Mouse (Mus musculus): ENCODE results near the gene Acly. TPM values are rescaled to one million over a fixed set of nuclear protein-coding genes. Genes with fewer than 3 reads are reported as not detected.

The Acly gene
- polyA plus RNA-seq, 1 experiment from 2014 or later = 228 TPM

- Histone ChIP-seq H3K4me3 (no peak overlapping the region), H3K27ac (replicated peaks) (no peak overlapping the region), H3K36me3 (peaks cover 19% of the 10 kb centered on the region), H3K4me2 (no peak overlapping the region), H3K9me3 (no peaks in the 10 kb centered on the region), H3K27me3 (no peaks in the 10 kb centered on the region), H3K9ac (no peak overlapping the region), H3K4me1 (replicated peaks) (peaks cover 16% of the 10 kb centered on the region)
- ATAC-seq (ENCODE audit: low FRiP score, low read depth) = no peak
- WGBS = 100% methylated on average over 1 of the region's 1 CpGs
Observed at GRCm38 (mm10) chr11:100465229-100465792, 62.5 kb downstream of the Acly start.

GRCm38 (mm10) chr11:100462699-100463098 is 65.1 kb downstream of the Acly start:
- H3K9me3 ChIP-seq = no peaks in the 10 kb centered on the region
- WGBS = 89% methylated on average over 10 of the region's 10 CpGs
- no peak overlapping the region for H3K27ac ChIP-seq (replicated peaks)
- H3K9ac ChIP-seq = no peak overlapping the region
- H3K4me3 ChIP-seq = no peak overlapping the region
- H3K4me2 ChIP-seq = no peak overlapping the region
- H3K36me3 ChIP-seq = peaks cover 30% of the 10 kb centered on the region
- no peaks in the 10 kb centered on the region for H3K4me1 ChIP-seq (replicated peaks)
- no peaks in the 10 kb centered on the region for H3K27me3 ChIP-seq
- ATAC-seq (ENCODE audit: low FRiP score, low read depth) = no peak

GRCm38 (mm10) chr11:100457711-100458110 is 70.1 kb downstream of the Acly start:
- no peaks in the 10 kb centered on the region for H3K9me3 ChIP-seq
- H3K27me3 ChIP-seq = no peaks in the 10 kb centered on the region
- H3K27ac ChIP-seq (replicated peaks) = no peak overlapping the region
- ATAC-seq (ENCODE audit: low FRiP score, low read depth) = no peak
- no peak overlapping the region for H3K4me2 ChIP-seq
- no peak overlapping the region for H3K4me3 ChIP-seq
- WGBS = 96% methylated on average over 5 of the region's 5 CpGs
- no peaks in the 10 kb centered on the region for H3K4me1 ChIP-seq (replicated peaks)
- H3K36me3 ChIP-seq = peaks cover 23% of the 10 kb centered on the region
- H3K9ac ChIP-seq = no peak overlapping the region

- no peaks in the 10 kb centered on the region for H3K27me3 ChIP-seq
- H3K4me2 ChIP-seq = no peak overlapping the region
- no peak overlapping the region for H3K4me3 ChIP-seq
- H3K9me3 ChIP-seq = no peaks in the 10 kb centered on the region
- no peak overlapping the region for H3K9ac ChIP-seq
- WGBS = 90% methylated on average over 4 of the region's 4 CpGs
- no peak overlapping the region for H3K27ac ChIP-seq (replicated peaks)
- no peak for ATAC-seq (ENCODE audit: low FRiP score, low read depth)
- H3K4me1 ChIP-seq (replicated peaks) = no peaks in the 10 kb centered on the region
- H3K36me3 ChIP-seq = peaks cover 19% of the 10 kb centered on the region
Observed at GRCm38 (mm10) chr11:100457247-100457646, 70.6 kb downstream of the Acly start.

- 85% methylated on average over 6 of the region's 6 CpGs for WGBS
- Histone ChIP-seq H3K9ac (no peak overlapping the region), H3K4me1 (replicated peaks) (peaks cover 18% of the 10 kb centered on the region), H3K36me3 (0 out of 2 replicates have a peak, but pooled peaks cover 5% of the 10 kb centered on the region), H3K27ac (replicated peaks) (no peak overlapping the region), H3K27me3 (no peaks in the 10 kb centered on the region), H3K4me2 (no peak overlapping the region), H3K4me3 (no peak overlapping the region), H3K9me3 (no peaks in the 10 kb centered on the region)
- ATAC-seq (ENCODE audit: low FRiP score, low read depth) = no peak
Observed at GRCm38 (mm10) chr11:100442625-100443024, 85.2 kb downstream of the Acly start.

- peaks cover 5% of the 10 kb centered on the region; the same call in 1 of the 2 replicates for H3K36me3 ChIP-seq
- H3K4me2 ChIP-seq = peak within 1 kb of the TSS; percentile 85
- H3K4me3 ChIP-seq = peak within 1 kb of the TSS; percentile 91
- H3K27ac ChIP-seq (replicated peaks) = peak within 1 kb of the TSS; percentile 82
- no peaks in the 10 kb centered on the region for H3K9me3 ChIP-seq
- H3K4me1 ChIP-seq (replicated peaks) = peaks cover 18% of the 10 kb centered on the region
- ATAC-seq (ENCODE audit: low FRiP score, low read depth) = no peak
- H3K9ac ChIP-seq = peak within 1 kb of the TSS; percentile 94
- 82% methylated on average over 8 of the region's 8 CpGs for WGBS
- H3K27me3 ChIP-seq = no peaks in the 10 kb centered on the region
Observed at GRCm38 (mm10) chr11:100441797-100442196, 86.0 kb downstream of the Acly start, which contains the start of the genes Nt5c3b and Klhl10. Nt5c3b (minus strand) TSS chr11:100441808. Klhl10 (plus strand) TSS chr11:100441917.

GRCm38 (mm10) chr11:100440691-100441522 is 86.9 kb downstream of the Acly start:
- Histone ChIP-seq H3K9me3 (no peaks in the 10 kb centered on the region), H3K4me3 (peak overlapping the region; percentile 91), H3K27ac (replicated peaks) (peak overlapping the region; percentile 82), H3K36me3 (peaks cover 7% of the 10 kb centered on the region), H3K27me3 (no peaks in the 10 kb centered on the region), H3K4me2 (peak overlapping the region; percentile 85), H3K9ac (peak overlapping the region; percentile 94), H3K4me1 (replicated peaks) (peaks cover 18% of the 10 kb centered on the region)
- peak; percentile 97 for ATAC-seq (ENCODE audit: low FRiP score, low read depth)
- under 1% methylated on average over 51 of the region's 52 CpGs for WGBS

GRCm38 (mm10) chr11:100437901-100438300 is 89.9 kb downstream of the Acly start:
- WGBS = 77% methylated on average over 1 of the region's 1 CpGs
- no peak overlapping the region for H3K9ac ChIP-seq
- ATAC-seq (ENCODE audit: low FRiP score, low read depth) = no peak
- no peaks in the 10 kb centered on the region for H3K27me3 ChIP-seq
- H3K9me3 ChIP-seq = no peaks in the 10 kb centered on the region
- peaks cover 18% of the 10 kb centered on the region for H3K4me1 ChIP-seq (replicated peaks)
- H3K36me3 ChIP-seq = peaks cover 13% of the 10 kb centered on the region
- no peak overlapping the region for H3K27ac ChIP-seq (replicated peaks)
- no peak overlapping the region for H3K4me2 ChIP-seq
- no peak overlapping the region for H3K4me3 ChIP-seq

GRCm38 (mm10) chr11:100435678-100436246 is 92.0 kb downstream of the Acly start:
- Histone ChIP-seq H3K9ac (no peak overlapping the region), H3K27ac (replicated peaks) (no peak overlapping the region), H3K4me3 (no peak overlapping the region), H3K4me2 (no peak overlapping the region), H3K36me3 (peaks cover 17% of the 10 kb centered on the region), H3K9me3 (no peaks in the 10 kb centered on the region), H3K4me1 (replicated peaks) (peaks cover 11% of the 10 kb centered on the region), H3K27me3 (no peaks in the 10 kb centered on the region)
- ATAC-seq (ENCODE audit: low FRiP score, low read depth) = no peak
- 27% methylated on average over 9 of the region's 9 CpGs for WGBS

GRCm38 (mm10) chr11:100432002-100432401 is 95.8 kb downstream of the Acly start:
- peaks cover 5% of the 10 kb centered on the region; the same call in 1 of the 2 replicates for H3K4me1 ChIP-seq (replicated peaks)
- H3K36me3 ChIP-seq = peaks cover 21% of the 10 kb centered on the region
- no peak overlapping the region for H3K27ac ChIP-seq (replicated peaks)
- no peak for ATAC-seq (ENCODE audit: low FRiP score, low read depth)
- no peak overlapping the region for H3K4me2 ChIP-seq
- no peaks in the 10 kb centered on the region for H3K27me3 ChIP-seq
- H3K9me3 ChIP-seq = no peaks in the 10 kb centered on the region
- WGBS = 95% methylated on average over 5 of the region's 5 CpGs
- no peak overlapping the region for H3K4me3 ChIP-seq
- H3K9ac ChIP-seq = no peak overlapping the region

- no peak overlapping the region for H3K4me3 ChIP-seq
- H3K36me3 ChIP-seq = peaks cover 18% of the 10 kb centered on the region; the same call in 1 of the 2 replicates
- peaks cover 5% of the 10 kb centered on the region; the same call in 1 of the 2 replicates for H3K4me1 ChIP-seq (replicated peaks)
- no peaks in the 10 kb centered on the region for H3K27me3 ChIP-seq
- no peak overlapping the region for H3K9ac ChIP-seq
- no peak for ATAC-seq (ENCODE audit: low FRiP score, low read depth)
- no peaks in the 10 kb centered on the region for H3K9me3 ChIP-seq
- no peak overlapping the region for H3K27ac ChIP-seq (replicated peaks)
- 84% methylated on average over 7 of the region's 7 CpGs for WGBS
- no peak overlapping the region for H3K4me2 ChIP-seq
Observed at GRCm38 (mm10) chr11:100430052-100430451, 97.7 kb downstream of the Acly start.

Measured in hindbrain, embryonic 15.5 days (tissue).